Mouse (Mus musculus): ENCODE data around the gene Trpv3.

Trpv3 gene

DNA sequence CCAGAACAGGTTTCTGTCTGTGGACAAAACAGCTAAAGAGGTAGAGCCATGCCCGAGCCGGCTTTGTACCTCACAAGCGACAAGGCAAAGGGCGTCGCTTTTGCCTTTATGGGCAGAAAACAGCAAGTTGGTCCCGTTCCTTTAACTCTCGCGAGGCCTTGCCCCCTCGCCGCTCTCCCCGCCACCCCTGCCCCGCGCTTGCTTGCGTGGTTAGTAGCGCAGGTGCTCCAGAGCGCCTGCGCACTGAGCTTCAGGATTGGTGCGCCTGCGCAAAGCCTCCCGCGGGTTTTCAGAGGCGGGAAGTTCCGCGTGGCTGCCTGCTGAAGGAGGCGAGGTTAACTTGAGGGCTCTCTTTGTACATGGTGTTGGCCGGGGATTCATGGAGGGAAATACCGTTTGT is 62.3 kb downstream of the Trpv3 start, which contains the start of the genes Aspa, Gm49340 and Spata22:
TSS of gene Aspa (minus strand) at position 155 of the 400 bp plus-strand sequence.
TSS of gene Gm49340 (plus strand) at position 300 of the 400 bp plus-strand sequence.
TSS of gene Spata22 (plus strand) at position 300 of the 400 bp plus-strand sequence.
- no peaks in the 10 kb centered on the region for H3K27me3 ChIP-seq (ENCODE audit: control insufficient read depth, insufficient read depth, low read length, poor library complexity, severe bottlenecking)
- no peak for DNase-seq (ENCODE audit: low read depth, low spot score)
- no peaks in the 10 kb centered on the region for H3K36me3 ChIP-seq (ENCODE audit: control insufficient read depth, insufficient read depth, low read length, poor library complexity, severe bottlenecking)

DNA sequence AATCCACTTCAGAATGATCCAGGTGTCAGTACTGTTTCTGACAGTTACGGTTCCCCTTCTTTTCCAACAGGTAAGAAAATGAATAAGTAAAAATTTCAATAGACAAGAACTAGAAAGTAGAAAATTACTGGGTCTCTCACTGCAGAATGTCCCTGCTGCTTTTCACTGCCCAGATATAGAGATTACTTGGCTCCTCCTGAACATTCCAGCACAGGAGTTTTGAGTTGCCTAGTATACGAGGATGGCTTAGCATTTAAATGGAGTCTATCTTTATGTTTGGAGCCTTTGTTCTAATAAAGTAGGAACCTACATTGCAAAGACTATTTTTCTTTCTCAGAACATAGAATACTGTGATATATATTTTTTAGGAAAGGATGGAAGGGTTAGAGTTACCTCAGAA is 66.2 kb downstream of the Trpv3 start:
- DNase-seq (ENCODE audit: low read depth, low spot score) = no peak
- Histone ChIP-seq H3K36me3 (ENCODE audit: control insufficient read depth, insufficient read depth, low read length, poor library complexity, severe bottlenecking) (no peaks in the 10 kb centered on the region), H3K27me3 (ENCODE audit: control insufficient read depth, insufficient read depth, low read length, poor library complexity, severe bottlenecking) (no peaks in the 10 kb centered on the region)

DNA sequence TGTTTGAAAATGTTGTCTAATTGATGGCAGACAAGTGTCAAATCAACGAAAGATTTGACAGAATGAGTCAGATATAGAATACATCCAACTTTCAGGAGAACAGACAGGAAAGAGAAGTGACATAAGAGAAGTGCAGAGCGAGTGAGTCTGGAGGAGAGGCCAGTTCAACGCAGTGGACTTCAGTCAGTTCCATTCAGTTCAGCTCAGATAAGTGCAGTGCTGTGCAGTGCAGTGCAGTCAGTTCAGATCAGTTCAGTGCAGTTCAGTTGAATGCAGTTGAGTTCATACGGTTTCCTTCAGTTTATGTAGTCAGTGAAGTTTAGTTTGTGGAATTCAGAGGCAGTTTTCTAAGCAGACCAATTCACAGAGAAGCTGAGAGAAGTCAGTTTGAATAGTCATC is 69.7 kb downstream of the Trpv3 start:
- Histone ChIP-seq H3K36me3 (ENCODE audit: control insufficient read depth, insufficient read depth, low read length, poor library complexity, severe bottlenecking) (no peaks in the 10 kb centered on the region), H3K27me3 (ENCODE audit: control insufficient read depth, insufficient read depth, low read length, poor library complexity, severe bottlenecking) (no peaks in the 10 kb centered on the region)
- no peak for DNase-seq (ENCODE audit: low read depth, low spot score)
